Mouse (Mus musculus) embryonic fibroblast, embryonic 13.5 days (primary cell): ENCODE data around the gene Trmt11.

ENCODE experiments used
- CTCF ChIP-seq: IDR thresholded peaks from 2 replicates; pipeline ENCODE4 v1.5.1; 2011; ENCODE audit warnings: mild to moderate bottlenecking, control low read depth, low read length, moderate library complexity, borderline replicate concordance; ENCODE audit not compliant: insufficient read depth
- POLR2A ChIP-seq: IDR thresholded peaks from 2 replicates; pipeline ENCODE4 v1.6.1; 2011; ENCODE audit warnings: low read depth, mild to moderate bottlenecking, control low read depth, low read length, moderate library complexity

DNA sequence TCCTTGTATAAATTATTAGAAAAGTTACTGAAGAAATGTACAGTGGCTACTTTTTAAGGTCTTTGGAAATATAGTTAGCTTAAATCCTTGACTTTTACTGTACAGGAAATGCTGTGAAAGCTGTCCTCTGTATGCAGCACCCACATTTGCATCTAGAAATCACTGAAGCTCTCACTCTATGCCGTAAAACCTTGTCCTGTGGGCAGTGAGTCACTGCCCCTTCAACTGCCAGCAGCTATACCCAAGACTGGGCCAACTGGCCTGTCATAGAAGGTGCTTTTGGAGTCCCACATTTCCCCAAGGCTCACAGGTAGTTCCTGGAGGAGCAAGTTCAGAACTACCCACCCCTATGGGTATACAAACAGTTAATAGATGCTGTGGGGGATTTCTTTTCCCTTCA is 48.2 kb downstream of the Trmt11 start:
- no peak for TF ChIP-seq POLR2A
- TF ChIP-seq CTCF = no peak
